Mouse (Mus musculus) liver, embryonic 13.5 days (tissue): ENCODE results near the gene Pcx. TPM values are rescaled to one million over a fixed set of nuclear protein-coding genes. Genes with fewer than 3 reads are reported as not detected.

Experiments
- microRNA-seq: library from miRNA; unstranded; fragments of <30 nt; microRNA quantifications from one replicate; pipeline ENCODE4, GENCODE M21; 2016
- polyA plus RNA-seq: library from polyadenylated mRNA; unstranded; fragments of >200 nt; fragmentation: Nextera tagmentation; extraction: Ambion mirVana; gene quantifications from 2 replicates; pipeline ENCODE4 v1.2.1, GENCODE M21; 2015

The Pcx gene
- polyA plus RNA-seq, 1 experiment from 2014 or later: 31.4 TPM

Small RNA genes within 50 kb of the gene (microRNA-seq; reads per million reads assigned to microRNA genes)
- gene Mir6986: 0.88 reads per million

Other genes starting within 250 kb of the Pcx start
- gene Ssh3, start 241.3 kb upstream of the Pcx start, polyA plus RNA-seq: 1.3 and 1.7 TPM in 2 replicates
- 0.57 and 0.74 TPM in 2 replicates for gene Ankrd13d, start 227.3 kb upstream of the Pcx start, polyA plus RNA-seq
- 10.1 and 10.3 TPM in 2 replicates for gene Grk2, start 204.2 kb upstream of the Pcx start, polyA plus RNA-seq
- gene Kdm2a, start 112.2 kb upstream of the Pcx start, polyA plus RNA-seq: 10.9 and 15.4 TPM in 2 replicates
- gene Rhod, start 71.0 kb upstream of the Pcx start, polyA plus RNA-seq: 6.5 and 6.7 TPM in 2 replicates
- gene Syt12, start 33.0 kb upstream of the Pcx start, polyA plus RNA-seq: 0.17 and 0.22 TPM in 2 replicates
- not detected in 2 replicates for gene 2010003K11Rik, start 11.9 kb upstream of the Pcx start, polyA plus RNA-seq
- 0.43 and 0.59 TPM in 2 replicates for gene Lrfn4, start 105.2 kb downstream of the Pcx start, polyA plus RNA-seq
- 31.3 and 32.3 TPM in 2 replicates for gene Rce1, start 115.2 kb downstream of the Pcx start, polyA plus RNA-seq
- gene Gm960, start 188.2 kb downstream of the Pcx start, polyA plus RNA-seq: 0.79 TPM in 1 of 2 replicates, not detected in the other
- gene Sptbn2, start 200.7 kb downstream of the Pcx start, polyA plus RNA-seq: 0.09 and 0.13 TPM in 2 replicates
- gene Rbm4b, start 246.0 kb downstream of the Pcx start, polyA plus RNA-seq: 14.6 and 17.5 TPM in 2 replicates